Mouse (Mus musculus) hindbrain, embryonic 12.5 days (tissue): ENCODE measurements around the gene Tnk2. TPM values are rescaled to one million over a fixed set of nuclear protein-coding genes. Genes with fewer than 3 reads are reported as not detected.

ENCODE experiments used
- ATAC-seq: fragments of 200-750 bp; cut with Nextera tagmentation; 2 replicates; pipeline ENCODE4 v1.8.0; 2017; ENCODE audit warnings: moderate TSS enrichment; ENCODE audit not compliant: low FRiP score
- H3K27ac ChIP-seq: fragments of 300-500 bp; sonication (generic); 2 replicates; pipeline ENCODE4 v1.5.1; 2016; ENCODE audit warnings: mild to moderate bottlenecking
- H3K27me3 ChIP-seq: fragments of 300-500 bp; sonication (generic); 2 replicates; pipeline ENCODE4 v1.6.1; 2016; ENCODE audit warnings: mild to moderate bottlenecking
- H3K36me3 ChIP-seq: fragments of 300-500 bp; sonication (generic); 2 replicates; pipeline ENCODE4 v1.6.1; 2016; ENCODE audit warnings: mild to moderate bottlenecking
- H3K4me1 ChIP-seq: fragments of 300-500 bp; sonication (generic); 2 replicates; pipeline ENCODE4 v1.6.1; 2016
- H3K4me2 ChIP-seq: fragments of 300-500 bp; sonication (generic); replicated peaks from 2 replicates; pipeline ENCODE4 v1.6.1; 2016; ENCODE audit warnings: mild to moderate bottlenecking
- H3K4me3 ChIP-seq: fragments of 300-500 bp; sonication (generic); 2 replicates; pipeline ENCODE4 v1.5.1; 2016; ENCODE audit warnings: mild to moderate bottlenecking
- H3K9ac ChIP-seq: fragments of 300-500 bp; sonication (generic); 2 replicates; pipeline ENCODE4 v1.6.1; 2016; ENCODE audit warnings: mild to moderate bottlenecking, moderate library complexity
- H3K9me3 ChIP-seq: fragments of 300-500 bp; sonication (generic); replicated peaks from 2 replicates; pipeline ENCODE4 v1.6.1; 2016; ENCODE audit warnings: mild to moderate bottlenecking
- WGBS: fragments of 180-500 bp; shearing (Covaris S2); methylation state at CpG from one replicate; pipeline ENCODE4 v1.1.7; 2016; 5-methylcytosine and 5-hydroxymethylcytosine counted together
- polyA plus RNA-seq: library from polyadenylated mRNA; unstranded; fragments of >200 nt; fragmentation: Nextera tagmentation; extraction: Ambion mirVana; gene quantifications from 2 replicates; pipeline ENCODE4 v1.2.1, GENCODE M21; 2016

Tnk2 gene
- polyA plus RNA-seq, 1 experiment from 2014 or later: 17.2 TPM

- Histone ChIP-seq H3K4me1 (no peaks in the 10 kb centered on the region), H3K27ac (no peak overlapping the region), H3K36me3 (peaks cover 79% of the 10 kb centered on the region), H3K27me3 (no peaks in the 10 kb centered on the region), H3K9me3 (no peaks in the 10 kb centered on the region), H3K4me2 (no peak overlapping the region), H3K9ac (no peak overlapping the region), H3K4me3 (no peak overlapping the region)
- WGBS: 80% methylated on average over 13 of the region's 13 CpGs
- ATAC-seq: no peak
Observed at GRCm38 (mm10) chr16:32672861-32673560, 29.3 kb downstream of the Tnk2 start.

GRCm38 (mm10) chr16:32674121-32674740 lies 30.6 kb downstream of the Tnk2 start:
- Histone ChIP-seq H3K4me2 (no peak overlapping the region), H3K36me3 (peaks cover 89% of the 10 kb centered on the region), H3K4me3 (no peak overlapping the region), H3K9me3 (no peaks in the 10 kb centered on the region), H3K9ac (no peak overlapping the region), H3K4me1 (no peaks in the 10 kb centered on the region), H3K27ac (no peak overlapping the region), H3K27me3 (no peaks in the 10 kb centered on the region)
- WGBS: 92% methylated on average over 17 of the region's 17 CpGs
- ATAC-seq: no peak

DNA sequence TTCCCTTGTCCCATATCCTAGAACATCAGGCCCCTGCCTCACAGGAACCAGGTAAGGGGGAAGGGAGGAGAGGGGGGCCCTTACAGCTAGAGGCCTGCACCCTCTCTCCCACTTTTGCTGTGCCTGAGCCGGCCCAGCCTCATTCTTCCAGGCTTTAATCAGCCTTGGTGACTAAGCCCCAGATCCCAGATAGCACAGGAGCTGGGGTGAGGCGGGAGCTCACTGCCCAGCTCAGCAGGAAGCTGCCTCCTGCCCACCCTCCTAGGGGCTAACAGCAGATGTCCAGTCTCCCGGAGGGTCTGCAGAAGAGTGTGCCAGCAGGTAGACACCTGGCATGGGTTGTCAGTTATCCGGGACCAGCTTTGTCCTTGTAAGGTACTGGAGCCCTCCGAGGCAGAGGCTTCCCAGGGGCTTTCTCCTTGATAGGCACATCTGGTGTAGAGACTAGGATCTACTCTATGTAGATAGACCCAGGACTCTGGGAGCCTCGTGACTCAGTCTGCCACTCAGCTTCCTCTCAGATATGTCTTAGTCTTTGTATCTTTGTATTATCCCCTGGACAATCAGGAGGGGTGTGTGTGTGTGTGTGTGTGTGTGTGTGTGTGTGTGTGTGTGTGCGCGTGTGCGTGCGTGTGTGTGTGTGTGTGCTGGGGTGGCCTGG lies 33.5 kb downstream of the Tnk2 start:
- Histone ChIP-seq H3K27ac (no peak overlapping the region), H3K36me3 (peaks cover 88% of the 10 kb centered on the region), H3K27me3 (no peaks in the 10 kb centered on the region), H3K9me3 (no peaks in the 10 kb centered on the region), H3K4me1 (no peaks in the 10 kb centered on the region), H3K9ac (no peak overlapping the region), H3K4me3 (no peak overlapping the region), H3K4me2 (no peak overlapping the region)
- no peak for ATAC-seq
- WGBS: 77% methylated on average over 10 of the region's 10 CpGs

- H3K4me3 ChIP-seq: no peak overlapping the region
- ATAC-seq: no peak
- H3K9ac ChIP-seq: no peak overlapping the region
- peaks cover 85% of the 10 kb centered on the region for H3K36me3 ChIP-seq
- 72% methylated on average over 12 of the region's 14 CpGs for WGBS
- no peaks in the 10 kb centered on the region for H3K4me1 ChIP-seq
- H3K4me2 ChIP-seq: no peak overlapping the region
- no peak overlapping the region for H3K27ac ChIP-seq
- H3K27me3 ChIP-seq: no peaks in the 10 kb centered on the region
- no peaks in the 10 kb centered on the region for H3K9me3 ChIP-seq
Observed at GRCm38 (mm10) chr16:32677903-32678302, 34.2 kb downstream of the Tnk2 start.

- ATAC-seq: no peak
- peaks cover 80% of the 10 kb centered on the region for H3K36me3 ChIP-seq
- no peaks in the 10 kb centered on the region for H3K9me3 ChIP-seq
- no peak overlapping the region for H3K27ac ChIP-seq
- no peaks in the 10 kb centered on the region for H3K27me3 ChIP-seq
- no peak overlapping the region for H3K4me2 ChIP-seq
- no peaks in the 10 kb centered on the region for H3K4me1 ChIP-seq
- no peak overlapping the region for H3K4me3 ChIP-seq
- no peak overlapping the region for H3K9ac ChIP-seq
- 91% methylated on average over 14 of the region's 14 CpGs for WGBS
Observed at GRCm38 (mm10) chr16:32678812-32679211, 35.1 kb downstream of the Tnk2 start.

GRCm38 (mm10) chr16:32679976-32680375 lies 36.3 kb downstream of the Tnk2 start:
- no peaks in the 10 kb centered on the region for H3K9me3 ChIP-seq
- H3K27ac ChIP-seq: no peak overlapping the region
- WGBS: 92% methylated on average over 16 of the region's 16 CpGs
- H3K36me3 ChIP-seq: peaks cover 69% of the 10 kb centered on the region
- no peak for ATAC-seq
- no peaks in the 10 kb centered on the region for H3K4me1 ChIP-seq
- H3K9ac ChIP-seq: no peak overlapping the region
- no peaks in the 10 kb centered on the region for H3K27me3 ChIP-seq
- H3K4me3 ChIP-seq: no peak overlapping the region
- H3K4me2 ChIP-seq: no peak overlapping the region

DNA sequence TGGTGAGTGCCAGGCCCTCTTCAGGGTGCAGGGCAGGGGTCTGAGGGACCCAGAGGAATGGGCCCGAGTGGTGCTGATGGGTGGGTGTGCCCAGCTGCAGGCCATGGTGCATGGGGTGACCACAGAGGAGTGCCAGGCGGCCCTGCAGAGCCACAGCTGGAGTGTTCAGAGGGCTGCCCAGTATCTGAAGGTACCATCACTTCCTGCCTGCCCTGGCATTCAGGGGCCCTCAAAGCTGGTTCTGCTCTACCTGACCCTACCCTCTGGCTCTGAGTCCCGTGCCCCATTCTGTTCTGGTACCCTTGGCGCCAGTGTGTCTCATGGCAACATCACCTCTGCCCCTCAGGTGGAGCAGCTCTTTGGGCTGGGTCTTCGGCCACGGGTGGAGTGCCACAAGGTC lies 37.1 kb downstream of the Tnk2 start:
- Histone ChIP-seq H3K36me3 (peaks cover 61% of the 10 kb centered on the region), H3K27me3 (no peaks in the 10 kb centered on the region), H3K4me1 (no peaks in the 10 kb centered on the region), H3K9me3 (no peaks in the 10 kb centered on the region), H3K9ac (no peak overlapping the region), H3K4me2 (no peak overlapping the region), H3K4me3 (no peak overlapping the region), H3K27ac (no peak overlapping the region)
- 89% methylated on average over 6 of the region's 6 CpGs for WGBS
- no peak for ATAC-seq

- Histone ChIP-seq H3K4me2 (no peak overlapping the region), H3K4me1 (no peaks in the 10 kb centered on the region), H3K36me3 (peaks cover 47% of the 10 kb centered on the region), H3K9ac (no peak overlapping the region), H3K27me3 (no peaks in the 10 kb centered on the region), H3K9me3 (no peaks in the 10 kb centered on the region), H3K27ac (no peak overlapping the region), H3K4me3 (no peak overlapping the region)
- no peak for ATAC-seq
- 28% methylated on average over 5 of the region's 5 CpGs for WGBS
Observed at GRCm38 (mm10) chr16:32682194-32682593, 38.5 kb downstream of the Tnk2 start.

DNA sequence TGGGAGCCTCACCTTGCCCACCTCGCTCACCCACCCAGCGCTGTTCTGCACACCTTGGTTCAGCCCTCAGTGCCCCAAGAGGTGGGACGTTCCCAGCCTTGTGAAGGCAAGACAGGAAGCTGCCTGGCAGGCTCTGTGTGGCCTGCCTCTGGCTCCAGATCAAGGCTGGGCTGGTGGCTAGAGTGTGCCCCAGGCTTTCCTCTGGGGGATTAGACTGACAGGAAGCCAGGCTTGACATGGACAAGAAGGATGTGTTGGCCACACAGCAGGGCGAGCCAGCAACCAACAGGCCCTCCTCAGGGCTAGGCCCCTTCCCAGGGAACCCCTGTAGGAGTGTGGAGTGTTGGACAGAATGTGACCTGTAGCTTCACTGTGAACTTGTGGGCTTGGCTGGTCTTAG lies 39.2 kb downstream of the Tnk2 start:
- WGBS: 81% methylated on average over 4 of the region's 4 CpGs

GRCm38 (mm10) chr16:32683343-32683742 lies 39.7 kb downstream of the Tnk2 start:
- Histone ChIP-seq H3K27ac (no peak overlapping the region), H3K9me3 (no peaks in the 10 kb centered on the region), H3K4me3 (no peak overlapping the region), H3K4me1 (no peaks in the 10 kb centered on the region), H3K4me2 (no peak overlapping the region), H3K9ac (no peak overlapping the region), H3K36me3 (peaks cover 39% of the 10 kb centered on the region), H3K27me3 (no peaks in the 10 kb centered on the region)
- ATAC-seq: no peak
- WGBS: 63% methylated on average over 5 of the region's 5 CpGs

More for the DNA sequence above, 39.2 kb downstream of the Tnk2 start:
- Histone ChIP-seq H3K36me3 (peaks cover 42% of the 10 kb centered on the region), H3K27ac (no peak overlapping the region), H3K9ac (no peak overlapping the region), H3K9me3 (no peaks in the 10 kb centered on the region), H3K4me1 (no peaks in the 10 kb centered on the region), H3K4me2 (no peak overlapping the region), H3K27me3 (no peaks in the 10 kb centered on the region), H3K4me3 (no peak overlapping the region)
- no peak for ATAC-seq

GRCm38 (mm10) chr16:32685405-32685804 lies 41.7 kb downstream of the Tnk2 start:
- no peak overlapping the region for H3K27ac ChIP-seq

GRCm38 (mm10) chr16:32685998-32686397 lies 42.3 kb downstream of the Tnk2 start:
- Histone ChIP-seq H3K4me1 (no peaks in the 10 kb centered on the region), H3K4me2 (no peak overlapping the region), H3K36me3 (peaks cover 12% of the 10 kb centered on the region), H3K27me3 (no peaks in the 10 kb centered on the region), H3K9ac (no peak overlapping the region), H3K4me3 (no peak overlapping the region), H3K9me3 (no peaks in the 10 kb centered on the region), H3K27ac (no peak overlapping the region)
- no peak for ATAC-seq
- 74% methylated on average over 5 of the region's 5 CpGs for WGBS

More at GRCm38 (mm10) chr16:32685405-32685804, 41.7 kb downstream of the Tnk2 start:
- ATAC-seq: no peak
- Histone ChIP-seq H3K9ac (no peak overlapping the region), H3K36me3 (peaks cover 18% of the 10 kb centered on the region), H3K9me3 (no peaks in the 10 kb centered on the region), H3K4me2 (no peak overlapping the region), H3K4me1 (no peaks in the 10 kb centered on the region), H3K4me3 (no peak overlapping the region), H3K27me3 (no peaks in the 10 kb centered on the region)
- WGBS: 78% methylated on average over 10 of the region's 10 CpGs
